Mouse (Mus musculus): ENCODE measurements around the gene Tspan18. TPM values are rescaled to one million over a fixed set of nuclear protein-coding genes. Genes with fewer than 3 reads are reported as not detected.

Tspan18 gene
- polyA plus RNA-seq, 1 experiment from 2014 or later: 22.2 TPM

GRCm38 (mm10) chr2:93312458-93312857 lies 21.8 kb downstream of the Tspan18 start:
- H3K27ac ChIP-seq: no peak overlapping the region
- no peak overlapping the region for H3K9ac ChIP-seq
- WGBS: 94% methylated on average over 3 of the region's 3 CpGs
- ATAC-seq: no peak
- H3K9me3 ChIP-seq (replicated peaks): no peaks in the 10 kb centered on the region
- H3K27me3 ChIP-seq: no peaks in the 10 kb centered on the region
- no peak overlapping the region for H3K4me3 ChIP-seq
- H3K4me2 ChIP-seq: no peak overlapping the region
- H3K4me1 ChIP-seq: peaks cover 24% of the 10 kb centered on the region
- H3K36me3 ChIP-seq (ENCODE audit: poor library complexity, severe bottlenecking): peaks cover 43% of the 10 kb centered on the region; the same call in 1 of the 2 replicates

GRCm38 (mm10) chr2:93309724-93310413 lies 24.4 kb downstream of the Tspan18 start:
- Histone ChIP-seq H3K4me3 (no peak overlapping the region), H3K27ac (no peak overlapping the region; the same call in 1 of the 2 replicates), H3K4me1 (peaks cover 15% of the 10 kb centered on the region), H3K9ac (no peak overlapping the region), H3K36me3 (ENCODE audit: poor library complexity, severe bottlenecking) (peaks cover 43% of the 10 kb centered on the region; the same call in 1 of the 2 replicates), H3K4me2 (no peak overlapping the region), H3K9me3 (replicated peaks) (no peaks in the 10 kb centered on the region), H3K27me3 (no peaks in the 10 kb centered on the region)
- 94% methylated on average over 14 of the region's 14 CpGs for WGBS
- no peak for ATAC-seq

GRCm38 (mm10) chr2:93306898-93307297 lies 27.4 kb downstream of the Tspan18 start:
- 92% methylated on average over 4 of the region's 4 CpGs for WGBS

GRCm38 (mm10) chr2:93304273-93304634 lies 30.1 kb downstream of the Tspan18 start:
- peak overlapping the region; percentile 80 for H3K27ac ChIP-seq
- ATAC-seq: peak; percentile 46; the same call in 1 of the 2 replicates
- H3K4me2 ChIP-seq: no peak overlapping the region; the same call in 1 of the 2 replicates
- H3K36me3 ChIP-seq (ENCODE audit: poor library complexity, severe bottlenecking): peaks cover 17% of the 10 kb centered on the region; the same call in 1 of the 2 replicates
- H3K4me3 ChIP-seq: no peak overlapping the region
- no peaks in the 10 kb centered on the region for H3K9me3 ChIP-seq (replicated peaks)
- H3K4me1 ChIP-seq: peaks cover 34% of the 10 kb centered on the region
- no peaks in the 10 kb centered on the region for H3K27me3 ChIP-seq
- 38% methylated on average over 4 of the region's 4 CpGs for WGBS
- H3K9ac ChIP-seq: peak overlapping the region; percentile 34

More at GRCm38 (mm10) chr2:93306898-93307297, 27.4 kb downstream of the Tspan18 start:
- H3K9me3 ChIP-seq (replicated peaks): no peaks in the 10 kb centered on the region
- no peak for ATAC-seq
- peaks cover 30% of the 10 kb centered on the region for H3K4me1 ChIP-seq
- no peak overlapping the region for H3K4me3 ChIP-seq
- no peak overlapping the region for H3K9ac ChIP-seq
- no peak overlapping the region for H3K4me2 ChIP-seq
- peaks cover 40% of the 10 kb centered on the region; the same call in 1 of the 2 replicates for H3K36me3 ChIP-seq (ENCODE audit: poor library complexity, severe bottlenecking)
- no peaks in the 10 kb centered on the region for H3K27me3 ChIP-seq
- H3K27ac ChIP-seq: no peak overlapping the region

GRCm38 (mm10) chr2:93303585-93304272 lies 30.6 kb downstream of the Tspan18 start:
- Histone ChIP-seq H3K4me2 (peak overlapping the region; percentile 17; the same call in 1 of the 2 replicates), H3K4me3 (no peak overlapping the region), H3K9ac (peak overlapping the region; percentile 34; the same call in 1 of the 2 replicates), H3K27me3 (no peaks in the 10 kb centered on the region), H3K36me3 (ENCODE audit: poor library complexity, severe bottlenecking) (peaks cover 11% of the 10 kb centered on the region; the same call in 1 of the 2 replicates), H3K27ac (peak overlapping the region; percentile 80), H3K4me1 (peaks cover 30% of the 10 kb centered on the region), H3K9me3 (replicated peaks) (no peaks in the 10 kb centered on the region)
- 3% methylated on average over 16 of the region's 16 CpGs for WGBS
- ATAC-seq: peak; percentile 50

- H3K4me1 ChIP-seq: peaks cover 27% of the 10 kb centered on the region
- H3K9ac ChIP-seq: 0 out of 2 replicates have a peak overlapping the region, but pooled peaks have one; percentile 34
- no peak for ATAC-seq
- no peaks in the 10 kb centered on the region for H3K27me3 ChIP-seq
- H3K4me3 ChIP-seq: no peak overlapping the region
- H3K9me3 ChIP-seq (replicated peaks): no peaks in the 10 kb centered on the region
- peak overlapping the region; percentile 80 for H3K27ac ChIP-seq
- WGBS: 16% methylated on average over 5 of the region's 5 CpGs
- no peak overlapping the region for H3K4me2 ChIP-seq
- peaks cover 6% of the 10 kb centered on the region; the same call in 1 of the 2 replicates for H3K36me3 ChIP-seq (ENCODE audit: poor library complexity, severe bottlenecking)
Observed at GRCm38 (mm10) chr2:93303260-93303584, 31.1 kb downstream of the Tspan18 start.

- no peaks in the 10 kb centered on the region for H3K27me3 ChIP-seq
- H3K27ac ChIP-seq: no peak overlapping the region
- H3K4me1 ChIP-seq: 0 out of 2 replicates have a peak, but pooled peaks cover 6% of the 10 kb centered on the region
- H3K4me2 ChIP-seq: no peak overlapping the region
- peaks cover 16% of the 10 kb centered on the region for H3K36me3 ChIP-seq (ENCODE audit: poor library complexity, severe bottlenecking)
- H3K9me3 ChIP-seq (replicated peaks): peaks cover 2% of the 10 kb centered on the region; the same call in 1 of the 2 replicates
- H3K9ac ChIP-seq: no peak overlapping the region
- H3K4me3 ChIP-seq: no peak overlapping the region
- 86% methylated on average over 3 of the region's 3 CpGs for WGBS
- no peak for ATAC-seq
Observed at GRCm38 (mm10) chr2:93297656-93298055, 36.6 kb downstream of the Tspan18 start.

- Histone ChIP-seq H3K4me1 (peaks cover 59% of the 10 kb centered on the region), H3K27ac (peak overlapping the region; percentile 31), H3K27me3 (no peaks in the 10 kb centered on the region), H3K4me3 (no peak overlapping the region), H3K9ac (peak overlapping the region; percentile 3; the same call in 1 of the 2 replicates), H3K9me3 (replicated peaks) (peaks cover 3% of the 10 kb centered on the region; the same call in 1 of the 2 replicates), H3K4me2 (0 out of 2 replicates have a peak overlapping the region, but pooled peaks have one; percentile 1), H3K36me3 (ENCODE audit: poor library complexity, severe bottlenecking) (peaks cover 16% of the 10 kb centered on the region)
- ATAC-seq: no peak; the same call in 1 of the 2 replicates
- 26% methylated on average over 13 of the region's 13 CpGs for WGBS
Observed at GRCm38 (mm10) chr2:93291186-93291926, 42.9 kb downstream of the Tspan18 start.

GRCm38 (mm10) chr2:93290345-93291118 lies 43.8 kb downstream of the Tspan18 start:
- Histone ChIP-seq H3K9ac (no peak overlapping the region), H3K4me1 (peaks cover 67% of the 10 kb centered on the region), H3K4me3 (no peak overlapping the region), H3K27me3 (no peaks in the 10 kb centered on the region), H3K9me3 (replicated peaks) (peaks cover 3% of the 10 kb centered on the region; the same call in 1 of the 2 replicates), H3K4me2 (no peak overlapping the region), H3K36me3 (ENCODE audit: poor library complexity, severe bottlenecking) (peaks cover 16% of the 10 kb centered on the region), H3K27ac (0 out of 2 replicates have a peak overlapping the region, but pooled peaks have one; percentile 31)
- no peak; the same call in 1 of the 2 replicates for ATAC-seq
- WGBS: 38% methylated on average over 7 of the region's 7 CpGs

GRCm38 (mm10) chr2:93289161-93289560 lies 45.1 kb downstream of the Tspan18 start:
- no peaks in the 10 kb centered on the region for H3K27me3 ChIP-seq
- peaks cover 11% of the 10 kb centered on the region for H3K36me3 ChIP-seq (ENCODE audit: poor library complexity, severe bottlenecking)
- no peak overlapping the region for H3K4me3 ChIP-seq
- peaks cover 3% of the 10 kb centered on the region; the same call in 1 of the 2 replicates for H3K9me3 ChIP-seq (replicated peaks)
- peaks cover 81% of the 10 kb centered on the region for H3K4me1 ChIP-seq
- no peak overlapping the region for H3K9ac ChIP-seq
- 69% methylated on average over 10 of the region's 10 CpGs for WGBS
- H3K27ac ChIP-seq: peak overlapping the region; percentile 80; the same call in 1 of the 2 replicates
- no peak overlapping the region for H3K4me2 ChIP-seq
- no peak for ATAC-seq

GRCm38 (mm10) chr2:93287348-93287747 lies 47.0 kb downstream of the Tspan18 start:
- peak overlapping the region; percentile 34; the same call in 1 of the 2 replicates for H3K9ac ChIP-seq
- peak overlapping the region; percentile 80 for H3K27ac ChIP-seq
- H3K27me3 ChIP-seq: no peaks in the 10 kb centered on the region
- H3K4me3 ChIP-seq: no peak overlapping the region
- ATAC-seq: peak; percentile 52
- no peaks in the 10 kb centered on the region for H3K36me3 ChIP-seq (ENCODE audit: poor library complexity, severe bottlenecking)
- peaks cover 98% of the 10 kb centered on the region for H3K4me1 ChIP-seq
- no peaks in the 10 kb centered on the region; the same call in 1 of the 2 replicates for H3K9me3 ChIP-seq (replicated peaks)
- peak overlapping the region; percentile 25 for H3K4me2 ChIP-seq
- 9% methylated on average over 4 of the region's 4 CpGs for WGBS
